8 mouse cellular contexts compared by ENCODE assay signal in the genomic region with DNA sequence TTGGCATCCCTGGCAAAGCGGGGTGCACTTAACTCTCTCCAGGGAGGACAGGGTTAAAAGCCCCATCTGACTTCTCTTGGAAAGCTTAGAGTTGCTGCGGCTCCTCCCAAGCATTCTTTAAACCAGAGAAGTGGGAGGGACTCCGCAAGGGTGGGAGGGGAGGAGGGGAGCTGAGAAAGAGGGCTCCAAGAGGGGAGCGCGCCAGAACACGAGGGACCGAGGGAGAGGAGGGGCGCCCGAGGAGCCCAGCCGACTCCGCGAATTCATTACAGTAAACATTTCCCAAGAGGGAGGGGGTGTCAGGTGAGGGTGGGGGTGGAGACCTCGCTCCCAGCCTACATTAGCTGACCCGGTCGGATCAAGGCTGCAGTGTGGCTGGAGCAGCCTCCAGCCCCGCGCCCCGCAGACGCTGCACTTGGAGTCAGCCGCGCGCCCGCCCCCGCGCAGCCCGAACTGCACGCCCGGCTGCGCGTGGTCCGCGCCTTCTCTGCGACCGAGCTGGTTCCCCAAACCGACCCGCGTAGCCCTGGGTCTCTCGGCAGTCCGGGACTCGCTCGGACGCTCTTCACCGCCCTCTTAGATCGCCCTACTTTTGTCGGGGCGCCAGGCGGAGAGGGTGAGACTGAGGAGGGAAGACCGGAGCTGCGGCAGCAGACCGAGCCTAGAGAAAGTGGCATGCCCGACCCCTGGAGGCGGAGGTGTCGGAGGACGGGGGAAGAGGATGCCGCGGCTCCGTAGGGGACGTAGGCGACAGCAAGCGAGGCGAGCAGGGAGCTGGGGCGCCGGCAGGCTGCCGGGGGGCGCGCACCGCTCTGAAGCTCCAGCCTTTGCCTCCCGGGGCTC. TPM values are rescaled to one million over a fixed set of nuclear protein-coding genes. Genes with fewer than 3 reads are reported as not detected.
DNase-seq lines count a peak whose midpoint lies in the region; ATAC-seq and TF ChIP-seq lines count a peak whose summit lies in the region.

No protein-coding gene starts in this region.

- 1% methylated on average over 62 of the region's 68 CpGs for WGBS in liver, postnatal 0 days (ENCODE audit: insufficient replicate concordance)

- H3K27ac ChIP-seq in layer of hippocampus, adult 2 months, result peak overlapping the region; percentile 98
- 0 out of 2 replicates have a peak overlapping the region, but pooled peaks have one; percentile 18 for H3K27ac ChIP-seq in liver, postnatal 0 days (ENCODE audit: low read depth)

- peak overlapping the region; percentile 93 for H3K4me3 ChIP-seq in layer of hippocampus, adult 2 months
- H3K4me3 ChIP-seq in liver, postnatal 0 days (ENCODE audit: low read depth, low read length), result peak overlapping the region; percentile 43

- TF ChIP-seq CTCF in layer of hippocampus, adult 2 months (conservative IDR thresholded peaks at IDR 0.05), result peak; percentile 49; the same call in 1 of the 2 replicates
- peak; percentile 18; the same call in 1 of the 2 replicates for TF ChIP-seq CTCF in liver, postnatal 0 days (IDR thresholded peaks at IDR 0.05; ENCODE audit: low read depth)

- peak; percentile 43 for ATAC-seq in liver, postnatal 0 days
- ATAC-seq in neutrophil, adult 5-6 weeks (ENCODE audit: extremely low read depth, insufficient number of reproducible peaks, low FRiP score, poor library complexity, severe bottlenecking), result 0 out of 2 replicates have a peak, but pooled peaks have one; percentile 9

- TF ChIP-seq EP300 in liver, postnatal 0 days (IDR thresholded peaks at IDR 0.05; ENCODE audit: low read depth), result no peak

- intact Hi-C loops in heart, postnatal 36 days (cut with DNase I), result loop anchor here (5.0 kb wide), 3 partner anchors 1108 to 1503 kb away; no protein-coding TSS in a partner anchor

- no peaks in the 10 kb centered on the region for H3K36me3 ChIP-seq in liver, postnatal 0 days (replicated peaks; ENCODE audit: insufficient read depth, low read length)

- H3K9me3 ChIP-seq in liver, postnatal 0 days (ENCODE audit: low read length), result no peaks in the 10 kb centered on the region

- peak overlapping the region; percentile 74 for H3K4me2 ChIP-seq in liver, postnatal 0 days (ENCODE audit: low read depth, low read length)

- peak overlapping the region; percentile 11; the same call in 1 of the 2 replicates for H3K9ac ChIP-seq in liver, postnatal 0 days (replicated peaks)

- peaks cover 3% of the 10 kb centered on the region; the same call in 1 of the 2 replicates for H3K4me1 ChIP-seq in liver, postnatal 0 days (ENCODE audit: insufficient read depth)

- H3K27me3 ChIP-seq in liver, postnatal 0 days (ENCODE audit: insufficient read depth, low read length), result peaks cover 69% of the 10 kb centered on the region

- DNase-seq in 3T3-L1 (ENCODE audit: low read depth, low spot score), result peak; percentile 93
- peak; percentile 88 for DNase-seq in brain, embryonic 18.5 days (ENCODE audit: low read depth, low spot score)
- DNase-seq in forelimb bud, embryonic 11.5 days (ENCODE audit: low read depth, low spot score), result peak; percentile 93
- peak; percentile 66 to 76 for DNase-seq in heart, postnatal 36 days
- peak; percentile 71 to 83 for DNase-seq in layer of hippocampus, adult 2 months (ENCODE audit: low spot score in 2 of 2)
- peak; percentile 30 for DNase-seq in liver, postnatal 0 days
- peak; percentile 34 to 62 for DNase-seq in urinary bladder, postnatal 36 days (ENCODE audit: low spot score in 2 of 2)

RNA-seq across cellular contexts. Expression of a gene that starts 3.2 kb away (rescaled TPM):
- 10 to 100 TPM in 1 of 2 experiments, 1 to 10 TPM in 1; 7.3 to 10.4 TPM for total RNA-seq in heart, postnatal 36 days (2021)
- 10 to 100 TPM; 38.9 to 40.7 TPM for total RNA-seq in layer of hippocampus, adult 2 months (2021)
- polyA plus RNA-seq in liver, postnatal 0 days (2015; fragmentation: Nextera tagmentation; extraction: Ambion mirVana), result 0.46 and 0.48 TPM in 2 replicates
- not detected in 2 replicates for total RNA-seq in neutrophil, adult 5-6 weeks (2017)

Comparison
In these comparisons a context has a peak if more than half of its experiments do, and no peak if none do; other contexts are left out.
1. Peak in every context shown above with its lines: DNase-seq, ATAC-seq, H3K4me3 ChIP-seq and H3K27ac ChIP-seq.
2. DNase-seq: peak in every context shown above with its lines; median percentile 93 in 3T3-L1; 93 in forelimb bud, embryonic 11.5 days; 88 in brain, embryonic 18.5 days; 77 in layer of hippocampus, adult 2 months; 71 in heart, postnatal 36 days; 48 in urinary bladder, postnatal 36 days; 30 in liver, postnatal 0 days.